Mouse (Mus musculus): ENCODE measurements at regions not wholly inside any gene's neighbourhood (a gene's known extent, or its start where the extent isn't known, plus 50 kb on each side); places are given as distances from the start of the nearest gene placed in this dataset.

DNA sequence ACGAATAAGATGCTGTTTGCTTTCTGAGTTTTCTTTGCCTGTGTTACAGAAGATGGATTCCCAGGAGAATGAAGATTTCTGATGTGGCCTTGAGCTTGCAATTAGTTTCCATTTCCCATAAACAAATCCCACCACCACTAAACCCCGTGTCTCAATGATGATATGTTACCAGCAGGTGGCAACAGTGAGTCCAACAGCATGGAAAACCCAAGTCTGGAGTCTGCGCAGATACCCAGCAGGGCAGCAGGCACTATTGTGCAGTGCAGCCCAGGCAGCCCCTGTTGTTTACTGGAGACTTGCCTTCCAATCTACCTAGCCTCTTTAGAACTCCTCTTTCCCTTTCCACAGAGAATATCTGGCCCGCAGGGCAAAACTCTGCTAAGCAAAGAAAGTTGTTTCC is 62.7 kb downstream of the Bmp2 start:
- Histone ChIP-seq H3K27me3 (ENCODE audit: control insufficient read depth, insufficient read depth, low read length) (no peaks in the 10 kb centered on the region), H3K4me1 (ENCODE audit: control insufficient read depth, insufficient read depth, insufficient read length, low read length) (no peaks in the 10 kb centered on the region), H3K4me3 (ENCODE audit: low read depth, low read length) (no peak overlapping the region), H3K27ac (ENCODE audit: insufficient read depth, low read depth, low read length) (no peak overlapping the region), H3K36me3 (ENCODE audit: control insufficient read depth, insufficient read depth, low read length) (no peaks in the 10 kb centered on the region)
- WGBS, result 35% methylated on average over 4 of the region's 4 CpGs
- no peak for TF ChIP-seq POLR2A (IDR thresholded peaks at IDR 0.05; ENCODE audit: low read depth, low read length)
- TF ChIP-seq CTCF (IDR thresholded peaks at IDR 0.05; ENCODE audit: extremely low read depth, insufficient read length, insufficient replicate concordance, low read depth, low read length), result peak; percentile 58; the same call in 1 of the 2 replicates

DNA sequence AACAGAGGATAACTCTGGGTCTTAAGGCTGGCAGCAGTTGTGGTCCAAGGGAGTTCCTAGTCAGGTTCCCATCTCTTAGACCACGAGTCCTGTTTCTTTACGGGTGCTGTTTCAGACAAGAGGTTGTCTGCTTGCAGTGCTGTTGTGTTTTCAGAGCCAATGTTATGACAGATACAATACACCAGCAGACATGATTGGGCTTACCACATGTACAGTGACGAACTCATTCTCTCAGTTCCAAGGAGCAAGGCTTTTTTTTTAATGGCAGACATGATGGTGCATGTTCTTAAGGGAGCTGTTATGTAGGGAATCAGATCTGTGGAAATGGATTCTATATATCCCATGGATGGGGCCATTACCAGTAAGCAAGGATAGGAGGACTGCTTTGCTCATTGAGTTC is 63.3 kb downstream of the Bmp2 start:
- TF ChIP-seq POLR2A (IDR thresholded peaks at IDR 0.05; ENCODE audit: low read depth, low read length) (no peak), CTCF (IDR thresholded peaks at IDR 0.05; ENCODE audit: extremely low read depth, insufficient read length, insufficient replicate concordance, low read depth, low read length) (no peak)
- Histone ChIP-seq H3K4me1 (ENCODE audit: control insufficient read depth, insufficient read depth, insufficient read length, low read length) (no peaks in the 10 kb centered on the region), H3K27me3 (ENCODE audit: control insufficient read depth, insufficient read depth, low read length) (no peaks in the 10 kb centered on the region), H3K36me3 (ENCODE audit: control insufficient read depth, insufficient read depth, low read length) (no peaks in the 10 kb centered on the region), H3K27ac (ENCODE audit: insufficient read depth, low read depth, low read length) (no peak overlapping the region), H3K4me3 (ENCODE audit: low read depth, low read length) (no peak overlapping the region)
- WGBS, result 85% methylated on average over 3 of the region's 3 CpGs

DNA sequence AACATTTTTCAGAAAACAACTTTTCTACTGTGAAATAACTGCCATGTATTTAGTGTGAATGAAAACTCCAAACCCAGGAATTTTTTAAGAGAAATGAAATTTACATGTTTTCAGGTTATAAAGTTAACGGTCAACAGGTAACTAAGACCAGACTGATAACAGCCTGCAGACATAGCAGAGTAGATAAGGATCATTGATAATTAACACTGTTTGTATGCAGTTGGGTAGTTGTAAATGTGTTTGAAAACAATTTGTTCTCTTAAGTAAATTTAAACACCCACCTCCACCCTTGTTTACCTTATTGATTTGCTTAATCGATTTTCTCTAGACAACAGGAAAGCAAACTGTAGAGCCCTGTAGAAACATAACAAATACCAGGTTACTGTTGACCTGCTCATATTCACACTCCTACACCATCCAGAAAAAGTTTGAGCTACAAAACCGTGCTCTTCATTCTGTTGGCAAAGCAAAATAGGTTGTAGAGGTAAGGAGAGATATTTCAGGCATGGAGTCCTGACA is 65.4 kb downstream of the Bmp2 start:
- Histone ChIP-seq H3K4me3 (ENCODE audit: low read depth, low read length) (no peak overlapping the region), H3K27ac (ENCODE audit: insufficient read depth, low read depth, low read length) (no peak overlapping the region), H3K27me3 (ENCODE audit: control insufficient read depth, insufficient read depth, low read length) (no peaks in the 10 kb centered on the region), H3K36me3 (ENCODE audit: control insufficient read depth, insufficient read depth, low read length) (no peaks in the 10 kb centered on the region), H3K4me1 (ENCODE audit: control insufficient read depth, insufficient read depth, insufficient read length, low read length) (no peaks in the 10 kb centered on the region)
- TF ChIP-seq POLR2A (IDR thresholded peaks at IDR 0.05; ENCODE audit: low read depth, low read length) (no peak), CTCF (IDR thresholded peaks at IDR 0.05; ENCODE audit: extremely low read depth, insufficient read length, insufficient replicate concordance, low read depth, low read length) (no peak)
- WGBS, result 27% methylated on average over 3 of the region's 3 CpGs

DNA sequence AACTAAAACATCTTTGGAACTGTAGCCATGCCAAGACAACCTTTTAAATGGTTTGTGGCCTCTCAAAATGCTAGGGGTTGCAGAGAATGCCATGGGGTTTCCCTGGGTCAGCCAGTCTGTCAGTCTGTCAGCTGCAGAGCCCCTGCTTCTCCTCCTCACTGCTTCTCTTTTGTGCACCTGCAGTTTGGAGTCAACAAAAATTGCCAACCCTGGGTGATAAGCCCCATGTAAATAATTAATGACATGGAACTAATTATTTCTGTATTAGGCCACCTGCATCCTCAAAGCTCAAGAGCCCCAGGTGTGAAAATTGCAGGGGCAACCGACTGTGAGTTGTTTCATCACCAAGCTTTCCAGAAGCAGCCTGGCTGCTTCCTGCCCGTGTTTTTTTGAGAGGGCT is 70.6 kb downstream of the Bmp2 start:
- WGBS, result 11% methylated on average over 2 of the region's 2 CpGs
- Histone ChIP-seq H3K27me3 (ENCODE audit: control insufficient read depth, insufficient read depth, low read length) (no peaks in the 10 kb centered on the region), H3K4me1 (ENCODE audit: control insufficient read depth, insufficient read depth, insufficient read length, low read length) (no peaks in the 10 kb centered on the region), H3K36me3 (ENCODE audit: control insufficient read depth, insufficient read depth, low read length) (no peaks in the 10 kb centered on the region), H3K4me3 (ENCODE audit: low read depth, low read length) (no peak overlapping the region), H3K27ac (ENCODE audit: insufficient read depth, low read depth, low read length) (no peak overlapping the region)
- TF ChIP-seq POLR2A (IDR thresholded peaks at IDR 0.05; ENCODE audit: low read depth, low read length) (no peak), CTCF (IDR thresholded peaks at IDR 0.05; ENCODE audit: extremely low read depth, insufficient read length, insufficient replicate concordance, low read depth, low read length) (no peak)

DNA sequence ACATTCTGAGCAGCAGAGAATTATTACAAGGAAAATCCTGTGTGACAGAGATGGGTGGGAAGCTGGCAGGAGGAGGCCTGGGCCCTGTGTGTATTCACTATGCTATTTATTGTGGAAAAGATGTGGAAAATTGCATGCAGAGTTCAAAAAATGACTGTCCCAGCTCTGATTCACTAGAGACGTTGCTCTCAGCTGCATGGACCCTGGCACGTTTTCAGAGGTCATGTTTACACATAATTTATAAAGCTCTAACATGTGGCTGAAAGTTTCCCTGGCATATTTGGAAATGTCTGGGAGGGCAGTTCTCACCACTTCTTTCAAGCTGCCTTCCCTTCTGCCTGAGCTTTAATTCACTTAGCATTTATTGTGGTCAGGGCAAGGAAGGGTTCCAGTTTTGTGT is 73.6 kb downstream of the Bmp2 start:
- no peak overlapping the region for H3K4me3 ChIP-seq (ENCODE audit: low read depth, low read length)
- no peaks in the 10 kb centered on the region for H3K4me1 ChIP-seq (ENCODE audit: control insufficient read depth, insufficient read depth, insufficient read length, low read length)
- TF ChIP-seq CTCF (IDR thresholded peaks at IDR 0.05; ENCODE audit: extremely low read depth, insufficient read length, insufficient replicate concordance, low read depth, low read length), result no peak
- TF ChIP-seq POLR2A (IDR thresholded peaks at IDR 0.05; ENCODE audit: low read depth, low read length), result no peak
- no peak overlapping the region for H3K27ac ChIP-seq (ENCODE audit: insufficient read depth, low read depth, low read length)
- 14% methylated on average over 2 of the region's 2 CpGs for WGBS
- no peaks in the 10 kb centered on the region for H3K36me3 ChIP-seq (ENCODE audit: control insufficient read depth, insufficient read depth, low read length)
- no peaks in the 10 kb centered on the region for H3K27me3 ChIP-seq (ENCODE audit: control insufficient read depth, insufficient read depth, low read length)

DNA sequence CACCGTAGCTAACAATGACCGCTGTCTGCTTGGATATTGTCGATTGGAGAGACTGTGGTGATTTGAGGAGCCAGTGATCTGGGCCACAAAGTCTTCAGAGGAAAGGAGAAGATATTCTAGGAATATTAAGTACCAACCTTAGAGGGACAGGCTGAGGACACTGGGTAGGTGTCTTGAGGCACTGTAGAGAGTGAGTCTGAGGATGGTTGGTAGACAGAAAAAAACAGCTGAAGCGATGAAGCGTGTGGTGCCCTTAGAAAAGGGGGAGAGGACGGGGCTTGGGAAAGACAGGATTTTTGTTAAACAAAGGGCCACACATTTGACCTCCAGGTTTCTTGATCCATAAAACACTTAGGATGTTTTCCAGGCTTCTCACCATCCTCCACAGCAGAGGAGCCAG is 76.9 kb downstream of the Bmp2 start:
- Histone ChIP-seq H3K27ac (ENCODE audit: insufficient read depth, low read depth, low read length) (no peak overlapping the region), H3K36me3 (ENCODE audit: control insufficient read depth, insufficient read depth, low read length) (no peaks in the 10 kb centered on the region), H3K4me1 (ENCODE audit: control insufficient read depth, insufficient read depth, insufficient read length, low read length) (no peaks in the 10 kb centered on the region), H3K27me3 (ENCODE audit: control insufficient read depth, insufficient read depth, low read length) (no peaks in the 10 kb centered on the region), H3K4me3 (ENCODE audit: low read depth, low read length) (no peak overlapping the region)
- TF ChIP-seq CTCF (IDR thresholded peaks at IDR 0.05; ENCODE audit: extremely low read depth, insufficient read length, insufficient replicate concordance, low read depth, low read length), result no peak
- TF ChIP-seq POLR2A (IDR thresholded peaks at IDR 0.05; ENCODE audit: low read depth, low read length), result no peak
- 90% methylated on average over 6 of the region's 6 CpGs for WGBS

DNA sequence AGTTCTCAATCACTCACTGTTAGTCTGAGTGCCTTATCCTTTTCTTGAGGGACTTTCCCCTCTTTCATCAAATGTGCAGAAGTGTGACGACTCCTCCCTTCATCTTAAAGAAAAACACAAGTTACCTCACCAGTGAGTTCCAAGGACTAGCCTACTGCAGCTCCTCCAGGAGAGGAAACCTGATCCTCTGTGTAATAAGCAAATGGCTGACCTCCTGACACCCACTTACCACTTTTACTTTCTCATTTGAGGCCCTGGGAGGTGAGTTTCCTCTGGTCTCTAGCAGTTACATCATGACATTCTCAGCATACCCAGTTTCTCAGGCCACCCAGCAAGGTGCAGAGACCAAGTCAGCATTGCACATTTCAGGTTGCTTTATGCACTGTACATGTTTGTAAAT is 83.5 kb downstream of the Bmp2 start:
- Histone ChIP-seq H3K4me3 (ENCODE audit: low read depth, low read length) (no peak overlapping the region), H3K27me3 (ENCODE audit: control insufficient read depth, insufficient read depth, low read length) (no peaks in the 10 kb centered on the region), H3K36me3 (ENCODE audit: control insufficient read depth, insufficient read depth, low read length) (no peaks in the 10 kb centered on the region), H3K4me1 (ENCODE audit: control insufficient read depth, insufficient read depth, insufficient read length, low read length) (no peaks in the 10 kb centered on the region), H3K27ac (ENCODE audit: insufficient read depth, low read depth, low read length) (no peak overlapping the region)
- WGBS, result 12% methylated on average over 1 of the region's 1 CpGs
- TF ChIP-seq CTCF (IDR thresholded peaks at IDR 0.05; ENCODE audit: extremely low read depth, insufficient read length, insufficient replicate concordance, low read depth, low read length) (no peak), POLR2A (IDR thresholded peaks at IDR 0.05; ENCODE audit: low read depth, low read length) (no peak)
